Mouse (Mus musculus) intestine, postnatal 0 days (tissue): ENCODE results near the gene Flt4. TPM values are rescaled to one million over a fixed set of nuclear protein-coding genes. Genes with fewer than 3 reads are reported as not detected.
A peak's percentile ranks its signal among the peaks of the same experiment; 100 is the strongest.

Source experiments
- ATAC-seq: fragments of 200-750 bp; cut with Nextera tagmentation; 2 replicates; pipeline ENCODE4 v1.8.0; 2017; ENCODE audit warnings: mild to moderate bottlenecking, moderate TSS enrichment, moderate library complexity
- H3K27ac ChIP-seq: fragments of 300-500 bp; sonication (generic); 2 replicates; pipeline ENCODE4 v1.5.1; 2014; ENCODE audit warnings: mild to moderate bottlenecking, low read depth, low read length, moderate library complexity
- H3K27me3 ChIP-seq: fragments of 300-500 bp; sonication (generic); replicated peaks from 2 replicates; pipeline ENCODE4 v1.6.1; 2014; ENCODE audit warnings: low read length, mixed read lengths; ENCODE audit not compliant: control insufficient read depth, insufficient read depth
- H3K36me3 ChIP-seq: fragments of 300-500 bp; sonication (generic); 2 replicates; pipeline ENCODE4 v1.6.1; 2014; ENCODE audit warnings: mild to moderate bottlenecking, moderate library complexity; ENCODE audit not compliant: control insufficient read depth, insufficient read depth
- H3K4me1 ChIP-seq: fragments of 300-500 bp; sonication (generic); replicated peaks from 2 replicates; pipeline ENCODE4 v1.6.1; 2014; ENCODE audit warnings: antibody characterized with exemption, low read length, mixed read lengths; ENCODE audit not compliant: control insufficient read depth, insufficient read depth
- H3K4me2 ChIP-seq: fragments of 300-500 bp; sonication (generic); replicated peaks from 2 replicates; pipeline ENCODE4 v1.6.1; 2014; ENCODE audit warnings: low read depth, mild to moderate bottlenecking, moderate library complexity
- H3K4me3 ChIP-seq: fragments of 300-500 bp; sonication (generic); 2 replicates; pipeline ENCODE4 v1.5.1; 2014; ENCODE audit warnings: low read depth, low read length
- H3K9ac ChIP-seq: fragments of 300-500 bp; sonication (generic); 2 replicates; pipeline ENCODE4 v1.6.1; 2014; ENCODE audit warnings: mild to moderate bottlenecking, low read depth, low read length
- H3K9me3 ChIP-seq: fragments of 300-500 bp; sonication (generic); 2 replicates; pipeline ENCODE4 v1.6.1; 2016; ENCODE audit warnings: mixed run types; ENCODE audit not compliant: control insufficient read depth
- CTCF ChIP-seq: sonication (generic); IDR thresholded peaks from 2 replicates; pipeline ENCODE4 v1.5.1; 2016; ENCODE audit warnings: low read depth, mild to moderate bottlenecking, control low read depth, antibody characterized with exemption, moderate library complexity
- WGBS: fragments of 180-500 bp; shearing (Covaris S2); extraction: QIAGEN DNeasy Blood & Tissue Kit; methylation state at CpG from one replicate; pipeline ENCODE4 v1.1.7; 2014; 5-methylcytosine and 5-hydroxymethylcytosine counted together
- polyA plus RNA-seq: library from polyadenylated mRNA; unstranded; fragments of >200 nt; fragmentation: Nextera tagmentation; extraction: Ambion mirVana; gene quantifications from 2 replicates; pipeline ENCODE4 v1.2.1, GENCODE M21; 2015

The Flt4 gene
- polyA plus RNA-seq, 1 experiment from 2014 or later, result 4.0 TPM

DNA sequence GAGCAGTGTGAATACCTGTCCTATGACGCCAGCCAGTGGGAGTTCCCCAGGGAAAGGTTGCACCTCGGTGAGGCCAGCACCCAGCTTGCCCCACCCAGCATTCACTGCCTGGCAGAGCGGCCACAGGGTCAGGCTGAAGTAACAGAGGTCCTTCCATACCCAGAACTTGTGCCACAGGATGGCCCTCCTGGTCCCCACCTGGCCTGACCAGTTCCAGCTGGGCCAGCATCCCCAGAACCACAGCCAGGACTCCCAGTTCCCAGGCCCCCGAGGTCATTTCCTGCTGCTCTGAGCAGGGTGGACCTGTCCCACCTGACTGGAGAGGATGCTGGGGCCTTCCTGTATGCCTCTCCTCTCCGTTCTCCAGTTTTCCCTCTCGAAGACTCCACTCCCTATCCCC, 26.6 kb downstream of the Flt4 start:
- Histone ChIP-seq H3K4me1 (no peaks in the 10 kb centered on the region), H3K4me2 (no peak overlapping the region), H3K27me3 (peaks cover 33% of the 10 kb centered on the region), H3K27ac (no peak overlapping the region), H3K9ac (no peak overlapping the region), H3K36me3 (no peaks in the 10 kb centered on the region), H3K9me3 (no peaks in the 10 kb centered on the region), H3K4me3 (no peak overlapping the region)
- no peak for ATAC-seq
- no peak for TF ChIP-seq CTCF
- 55% methylated on average over 6 of the region's 6 CpGs for WGBS

- TF ChIP-seq CTCF, result peak; percentile 68
- no peak overlapping the region for H3K9ac ChIP-seq
- H3K36me3 ChIP-seq, result no peaks in the 10 kb centered on the region
- H3K27ac ChIP-seq, result no peak overlapping the region
- no peaks in the 10 kb centered on the region for H3K4me1 ChIP-seq
- peaks cover 33% of the 10 kb centered on the region for H3K27me3 ChIP-seq
- H3K4me2 ChIP-seq, result no peak overlapping the region
- no peak for ATAC-seq
- H3K4me3 ChIP-seq, result no peak overlapping the region
- WGBS, result 10% methylated on average over 11 of the region's 11 CpGs
- no peaks in the 10 kb centered on the region for H3K9me3 ChIP-seq
Observed at GRCm38 (mm10) chr11:49636449-49636848, 27.4 kb downstream of the Flt4 start.

GRCm38 (mm10) chr11:49645677-49646076, 36.6 kb downstream of the Flt4 start:
- no peaks in the 10 kb centered on the region for H3K9me3 ChIP-seq
- H3K4me3 ChIP-seq, result no peak overlapping the region
- H3K4me2 ChIP-seq, result no peak overlapping the region
- no peak overlapping the region for H3K27ac ChIP-seq
- TF ChIP-seq CTCF, result no peak
- H3K4me1 ChIP-seq, result no peaks in the 10 kb centered on the region
- no peaks in the 10 kb centered on the region for H3K36me3 ChIP-seq
- WGBS, result 44% methylated on average over 8 of the region's 8 CpGs
- H3K9ac ChIP-seq, result no peak overlapping the region
- no peak for ATAC-seq
- H3K27me3 ChIP-seq, result no peaks in the 10 kb centered on the region

DNA sequence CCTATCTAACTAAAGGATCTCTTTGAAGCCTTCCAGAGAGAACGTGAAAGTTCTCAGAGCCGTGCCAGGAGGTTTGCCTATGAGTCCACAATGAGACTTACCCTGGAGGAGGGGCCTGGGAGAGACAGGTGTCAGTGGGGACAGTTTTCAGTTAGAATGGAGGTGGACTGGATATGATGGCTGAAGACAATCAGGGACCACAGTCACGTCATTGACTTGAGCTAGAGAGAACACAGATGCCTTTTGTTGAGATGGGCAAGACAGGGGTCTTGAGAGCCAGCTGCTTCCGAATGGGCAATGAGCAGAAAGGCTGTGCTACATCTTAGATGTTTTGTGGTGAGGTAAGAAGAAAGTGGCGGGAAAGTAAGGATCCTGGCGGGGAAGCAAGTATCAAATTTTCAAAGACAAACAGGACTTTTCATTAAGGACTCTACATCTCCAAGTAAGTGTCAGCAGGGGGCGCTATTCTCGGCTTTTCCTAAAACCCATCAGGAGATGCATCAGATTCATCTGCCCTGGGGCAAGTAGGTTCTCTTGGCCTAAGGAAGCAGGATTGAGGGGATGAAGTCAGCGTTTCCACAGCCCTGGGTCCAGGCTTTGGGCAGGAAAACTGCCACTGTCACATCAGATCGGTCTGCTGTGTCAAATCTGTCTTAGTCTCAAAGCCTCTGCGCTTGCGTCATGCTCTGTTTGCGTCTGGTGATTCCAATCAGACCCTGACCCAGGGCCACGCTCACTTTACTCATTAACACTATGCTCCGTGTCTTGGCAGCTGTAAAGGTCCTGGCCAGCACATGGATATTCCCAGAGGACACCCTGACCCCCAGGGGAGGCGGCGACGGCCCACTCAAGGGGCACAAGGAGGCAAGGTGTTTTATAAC, 41.3 kb downstream of the Flt4 start:
- Histone ChIP-seq H3K4me3 (no peak overlapping the region), H3K27ac (no peak overlapping the region), H3K4me2 (no peak overlapping the region), H3K36me3 (no peaks in the 10 kb centered on the region), H3K9ac (no peak overlapping the region), H3K4me1 (no peaks in the 10 kb centered on the region), H3K9me3 (0 out of 2 replicates have a peak, but pooled peaks cover 4% of the 10 kb centered on the region), H3K27me3 (no peaks in the 10 kb centered on the region)
- peak; percentile 64 for TF ChIP-seq CTCF
- 56% methylated on average over 18 of the region's 18 CpGs for whole genome bisulfite sequencing
- ATAC-seq, result no peak

DNA sequence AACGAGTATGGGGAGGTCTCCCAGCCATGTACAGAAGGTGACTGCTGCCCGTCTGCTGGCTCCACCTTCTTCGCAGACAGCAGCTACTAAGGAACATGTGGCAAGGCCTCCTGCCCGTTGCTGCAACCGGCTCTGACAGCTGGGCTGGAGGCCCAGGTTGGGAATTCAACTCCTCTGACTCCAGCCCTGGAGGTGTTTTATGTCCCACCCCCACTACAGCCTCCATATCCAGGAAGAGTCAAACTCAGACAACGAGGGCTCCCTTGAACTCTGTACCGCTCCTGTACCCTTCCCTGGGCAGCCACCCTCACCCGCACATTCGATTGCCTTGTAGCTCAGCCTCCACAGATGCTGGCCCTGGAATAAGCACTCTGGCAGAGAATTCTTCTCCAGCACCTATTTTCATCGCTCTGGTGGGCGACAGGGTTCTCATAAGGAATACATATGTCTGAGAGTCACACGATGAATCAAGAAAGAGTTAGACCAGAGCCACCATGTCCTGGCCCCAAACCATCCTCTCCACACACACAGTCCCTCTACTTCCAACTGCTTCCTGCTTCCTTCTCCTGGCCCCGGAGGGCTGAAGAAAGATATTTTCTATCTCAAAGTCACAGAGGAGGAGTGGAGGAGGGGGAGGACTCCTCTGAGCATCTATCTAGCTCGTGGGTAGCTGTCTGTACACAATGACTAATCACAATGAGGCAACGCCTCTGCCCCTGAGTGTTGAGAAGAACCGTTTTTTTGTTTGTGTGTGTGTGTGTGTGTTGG, 42.1 kb downstream of the Flt4 start:
- H3K27me3 ChIP-seq, result no peaks in the 10 kb centered on the region
- no peak for ATAC-seq
- H3K27ac ChIP-seq, result no peak overlapping the region
- no peaks in the 10 kb centered on the region for H3K36me3 ChIP-seq
- WGBS, result 57% methylated on average over 16 of the region's 16 CpGs
- no peak overlapping the region for H3K4me2 ChIP-seq
- H3K4me1 ChIP-seq, result no peaks in the 10 kb centered on the region
- H3K9ac ChIP-seq, result no peak overlapping the region
- no peak for TF ChIP-seq CTCF
- H3K9me3 ChIP-seq, result 0 out of 2 replicates have a peak, but pooled peaks cover 4% of the 10 kb centered on the region
- H3K4me3 ChIP-seq, result no peak overlapping the region

DNA sequence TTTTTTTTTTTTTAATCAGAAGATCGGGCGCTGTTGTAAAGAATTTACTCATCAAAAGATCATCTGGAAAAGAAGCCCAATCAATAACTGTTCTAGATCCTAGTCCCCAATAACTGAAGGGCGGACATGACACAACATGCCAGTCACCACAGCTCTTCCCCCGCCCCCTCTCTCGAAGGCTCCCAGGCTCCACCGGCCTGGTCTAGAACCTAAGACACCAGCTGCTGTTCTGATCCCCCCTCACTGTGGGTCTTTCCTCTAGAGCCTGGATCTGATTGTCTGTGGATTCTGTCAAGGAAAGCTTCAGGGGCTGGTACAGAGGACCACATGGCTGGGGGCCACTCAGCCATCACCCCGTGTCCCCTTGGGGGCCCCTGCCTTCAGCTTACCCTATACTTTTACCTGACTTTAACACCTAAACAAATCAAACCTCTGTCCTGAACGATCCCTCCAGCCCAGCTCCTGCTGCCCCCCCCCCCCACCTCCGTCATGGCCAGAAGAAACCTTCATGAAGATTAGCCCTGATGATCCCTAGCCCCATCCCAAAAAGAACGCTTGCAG, 42.8 kb downstream of the Flt4 start:
- H3K4me2 ChIP-seq, result no peak overlapping the region
- no peaks in the 10 kb centered on the region for H3K36me3 ChIP-seq
- no peaks in the 10 kb centered on the region for H3K27me3 ChIP-seq
- WGBS, result 82% methylated on average over 10 of the region's 10 CpGs
- H3K9ac ChIP-seq, result no peak overlapping the region
- no peak for TF ChIP-seq CTCF
- H3K4me3 ChIP-seq, result no peak overlapping the region
- H3K9me3 ChIP-seq, result 0 out of 2 replicates have a peak, but pooled peaks cover 4% of the 10 kb centered on the region
- no peak for ATAC-seq
- H3K27ac ChIP-seq, result no peak overlapping the region
- no peaks in the 10 kb centered on the region for H3K4me1 ChIP-seq
